Mouse (Mus musculus) right cerebral cortex, adult 2 months (tissue): ENCODE results near the gene Adarb2.

Experiments
- DNase-seq, 2 experiments: peaks; one replicate each; pipeline ENCODE4 v3.0.0; 2021 to 2022; ENCODE audit warnings: low spot score in 2 of 2

Gene Adarb2

GRCm38 (mm10) chr13:8793217-8793616 lies 590.6 kb downstream of the Adarb2 start:
- DNase-seq = no peak

- DNase-seq = no peak
Observed at GRCm38 (mm10) chr13:8800576-8800975, 597.9 kb downstream of the Adarb2 start.

GRCm38 (mm10) chr13:8805931-8806330 lies 603.3 kb downstream of the Adarb2 start:
- no peak for DNase-seq
